Mouse (Mus musculus): ENCODE results near the gene 1700025G04Rik. TPM values are rescaled to one million over a fixed set of nuclear protein-coding genes. Genes with fewer than 3 reads are reported as not detected.
"Not testable (repeated sequence)": the region's sequence is repeated elsewhere in the genome, so short reads cannot be mapped to it uniquely, and the experiment has no call there.

The 1700025G04Rik gene
- polyA plus RNA-seq, 1 experiment from 2014 or later: 16.7 TPM

GRCm38 (mm10) chr1:151812004-151812712, 277.8 kb downstream of the 1700025G04Rik start:
- Histone ChIP-seq H3K4me2 (ENCODE audit: low read depth, low read length) (no peak overlapping the region), H3K27ac (ENCODE audit: low read length) (no peak overlapping the region), H3K27me3 (ENCODE audit: control insufficient read depth, insufficient read depth, low read depth, low read length) (no peaks in the 10 kb centered on the region), H3K4me3 (ENCODE audit: low read length) (no peak overlapping the region), H3K9ac (ENCODE audit: low read length) (no peak overlapping the region), H3K4me1 (replicated peaks; ENCODE audit: control insufficient read depth, insufficient read depth, low read length) (no peaks in the 10 kb centered on the region), H3K9me3 (ENCODE audit: control insufficient read depth, low read length) (no peaks in the 10 kb centered on the region), H3K36me3 (ENCODE audit: control insufficient read depth, insufficient read depth, low read length) (peaks cover 26% of the 10 kb centered on the region)
- no peak for ATAC-seq (ENCODE audit: low read depth)
- 84% methylated on average over 13 of the region's 13 CpGs for WGBS

GRCm38 (mm10) chr1:151811456-151811855, 278.5 kb downstream of the 1700025G04Rik start:
- H3K27me3 ChIP-seq (ENCODE audit: control insufficient read depth, insufficient read depth, low read depth, low read length): no peaks in the 10 kb centered on the region
- H3K9ac ChIP-seq (ENCODE audit: low read length): no peak overlapping the region
- no peaks in the 10 kb centered on the region for H3K9me3 ChIP-seq (ENCODE audit: control insufficient read depth, low read length)
- no peak overlapping the region for H3K4me2 ChIP-seq (ENCODE audit: low read depth, low read length)
- no peak for ATAC-seq (ENCODE audit: low read depth)
- peaks cover 32% of the 10 kb centered on the region for H3K36me3 ChIP-seq (ENCODE audit: control insufficient read depth, insufficient read depth, low read length)
- H3K27ac ChIP-seq (ENCODE audit: low read length): no peak overlapping the region
- WGBS: 88% methylated on average over 16 of the region's 16 CpGs
- H3K4me3 ChIP-seq (ENCODE audit: low read length): no peak overlapping the region
- no peaks in the 10 kb centered on the region for H3K4me1 ChIP-seq (replicated peaks; ENCODE audit: control insufficient read depth, insufficient read depth, low read length)

- H3K27ac ChIP-seq (ENCODE audit: low read length): no peak overlapping the region
- H3K4me1 ChIP-seq (replicated peaks; ENCODE audit: control insufficient read depth, insufficient read depth, low read length): no peaks in the 10 kb centered on the region
- no peaks in the 10 kb centered on the region for H3K27me3 ChIP-seq (ENCODE audit: control insufficient read depth, insufficient read depth, low read depth, low read length)
- peaks cover 30% of the 10 kb centered on the region for H3K36me3 ChIP-seq (ENCODE audit: control insufficient read depth, insufficient read depth, low read length)
- H3K4me3 ChIP-seq (ENCODE audit: low read length): no peak overlapping the region
- no peak overlapping the region for H3K9ac ChIP-seq (ENCODE audit: low read length)
- no peak for ATAC-seq (ENCODE audit: low read depth)
- no peak overlapping the region for H3K4me2 ChIP-seq (ENCODE audit: low read depth, low read length)
- no peaks in the 10 kb centered on the region for H3K9me3 ChIP-seq (ENCODE audit: control insufficient read depth, low read length)
- 80% methylated on average over 7 of the region's 7 CpGs for WGBS
Measured at GRCm38 (mm10) chr1:151810628-151811421, 279.1 kb downstream of the 1700025G04Rik start.

GRCm38 (mm10) chr1:151807286-151807685, 282.6 kb downstream of the 1700025G04Rik start:
- no peak overlapping the region for H3K27ac ChIP-seq (ENCODE audit: low read length)
- H3K9me3 ChIP-seq (ENCODE audit: control insufficient read depth, low read length): no peaks in the 10 kb centered on the region
- no peak overlapping the region for H3K4me2 ChIP-seq (ENCODE audit: low read depth, low read length)
- 73% methylated on average over 5 of the region's 5 CpGs for WGBS
- H3K9ac ChIP-seq (ENCODE audit: low read length): no peak overlapping the region
- H3K36me3 ChIP-seq (ENCODE audit: control insufficient read depth, insufficient read depth, low read length): peaks cover 26% of the 10 kb centered on the region
- no peak overlapping the region for H3K4me3 ChIP-seq (ENCODE audit: low read length)
- no peaks in the 10 kb centered on the region for H3K27me3 ChIP-seq (ENCODE audit: control insufficient read depth, insufficient read depth, low read depth, low read length)
- no peaks in the 10 kb centered on the region for H3K4me1 ChIP-seq (replicated peaks; ENCODE audit: control insufficient read depth, insufficient read depth, low read length)
- no peak for ATAC-seq (ENCODE audit: low read depth)

- peaks cover 23% of the 10 kb centered on the region for H3K36me3 ChIP-seq (ENCODE audit: control insufficient read depth, insufficient read depth, low read length)
- not testable (repeated sequence) for H3K27ac ChIP-seq (ENCODE audit: low read length); H3K9me3 ChIP-seq (ENCODE audit: control insufficient read depth, low read length); H3K4me2 ChIP-seq (ENCODE audit: low read depth, low read length); H3K4me3 ChIP-seq (ENCODE audit: low read length); ATAC-seq (ENCODE audit: low read depth); H3K9ac ChIP-seq (ENCODE audit: low read length); H3K27me3 ChIP-seq (ENCODE audit: control insufficient read depth, insufficient read depth, low read depth, low read length); H3K4me1 ChIP-seq (replicated peaks; ENCODE audit: control insufficient read depth, insufficient read depth, low read length)
- 46% methylated on average over 3 of the region's 3 CpGs for WGBS
Measured at GRCm38 (mm10) chr1:151802795-151803194, 287.1 kb downstream of the 1700025G04Rik start.

Measured in lung, embryonic 16.5 days (tissue).